Mouse (Mus musculus) stomach, embryonic 15.5 days (tissue): Measurements from ENCODE around the gene Cdr1. TPM values are rescaled to one million over a fixed set of nuclear protein-coding genes. Genes with fewer than 3 reads are reported as not detected.

Source experiments
- ATAC-seq: fragments of 200-750 bp; cut with Nextera tagmentation; 2 replicates; pipeline ENCODE4 v1.8.0; 2017; ENCODE audit warnings: low read depth, moderate number of reproducible peaks, moderate TSS enrichment; ENCODE audit not compliant: insufficient read depth, low FRiP score
- H3K27ac ChIP-seq: fragments of 300-500 bp; sonication (generic); 2 replicates; pipeline ENCODE4 v1.5.1; 2015; ENCODE audit warnings: mild to moderate bottlenecking, inconsistent platforms
- H3K27me3 ChIP-seq: fragments of 300-500 bp; sonication (generic); replicated peaks from 2 replicates; pipeline ENCODE4 v1.6.1; 2015; ENCODE audit warnings: inconsistent platforms
- H3K36me3 ChIP-seq: fragments of 300-500 bp; sonication (generic); 2 replicates; pipeline ENCODE4 v1.6.1; 2015; ENCODE audit warnings: inconsistent platforms
- H3K4me1 ChIP-seq: fragments of 300-500 bp; sonication (generic); 2 replicates; pipeline ENCODE4 v1.6.1; 2015; ENCODE audit warnings: inconsistent platforms
- H3K4me2 ChIP-seq: fragments of 300-500 bp; sonication (generic); 2 replicates; pipeline ENCODE4 v1.6.1; 2015; ENCODE audit warnings: mild to moderate bottlenecking, inconsistent platforms
- H3K4me3 ChIP-seq: fragments of 300-500 bp; sonication (generic); replicated peaks from 2 replicates; pipeline ENCODE4 v1.5.1; 2015; ENCODE audit warnings: inconsistent platforms
- H3K9ac ChIP-seq: fragments of 300-500 bp; sonication (generic); 2 replicates; pipeline ENCODE4 v1.6.1; 2015; ENCODE audit warnings: inconsistent platforms
- H3K9me3 ChIP-seq: fragments of 300-500 bp; sonication (generic); 2 replicates; pipeline ENCODE4 v1.6.1; 2016; ENCODE audit warnings: inconsistent platforms
- WGBS: fragments of 180-500 bp; shearing (Covaris S2); methylation state at CpG from one replicate; pipeline ENCODE4 v1.1.7; 2015; 5-methylcytosine and 5-hydroxymethylcytosine counted together
- microRNA-seq: library from miRNA; unstranded; fragments of <30 nt; microRNA quantifications from one replicate; pipeline ENCODE4, GENCODE M21; 2016
- polyA plus RNA-seq: library from polyadenylated mRNA; unstranded; fragments of >200 nt; fragmentation: Nextera tagmentation; extraction: Ambion mirVana; gene quantifications from 2 replicates; pipeline ENCODE4 v1.2.1, GENCODE M21; 2015

Gene Cdr1
- 0.22 TPM in 1 of 2 replicates, not detected in the other for polyA plus RNA-seq

DNA sequence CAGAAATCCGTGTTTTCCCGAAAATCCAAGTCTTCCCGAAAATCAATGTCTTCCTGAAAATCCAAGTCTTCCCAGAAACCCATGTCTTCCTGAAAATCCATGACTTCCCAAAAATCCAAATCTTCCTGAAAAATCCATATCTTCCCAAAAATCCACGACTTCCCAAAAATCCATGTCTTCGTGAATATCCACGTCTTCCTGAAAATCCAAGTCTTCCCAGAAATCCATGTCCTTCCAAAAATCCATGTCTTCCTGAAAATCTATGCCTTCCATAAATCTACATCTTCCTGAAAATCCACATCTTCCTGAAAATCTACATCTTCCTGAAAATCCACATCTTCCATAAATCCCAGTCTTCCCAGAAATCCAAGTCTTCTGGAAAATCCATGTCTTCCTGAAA, at the start of gene Cdr1:
Gene Cdr1, minus strand, starts transcription at position 101 of the 400 bp plus-strand sequence.
- no peaks in the 10 kb centered on the region for H3K4me1 ChIP-seq
- no peak within 1 kb of the TSS for H3K27ac ChIP-seq
- no peak within 1 kb of the TSS for H3K4me2 ChIP-seq
- H3K36me3 ChIP-seq: no peaks in the 10 kb centered on the region
- no peak within 1 kb of the TSS for H3K4me3 ChIP-seq
- 92% methylated on average over 6 of the region's 6 CpGs for WGBS
- H3K9ac ChIP-seq: no peak within 1 kb of the TSS
- no peaks in the 10 kb centered on the region for H3K9me3 ChIP-seq
- ATAC-seq: no peak
- no peaks in the 10 kb centered on the region for H3K27me3 ChIP-seq

DNA sequence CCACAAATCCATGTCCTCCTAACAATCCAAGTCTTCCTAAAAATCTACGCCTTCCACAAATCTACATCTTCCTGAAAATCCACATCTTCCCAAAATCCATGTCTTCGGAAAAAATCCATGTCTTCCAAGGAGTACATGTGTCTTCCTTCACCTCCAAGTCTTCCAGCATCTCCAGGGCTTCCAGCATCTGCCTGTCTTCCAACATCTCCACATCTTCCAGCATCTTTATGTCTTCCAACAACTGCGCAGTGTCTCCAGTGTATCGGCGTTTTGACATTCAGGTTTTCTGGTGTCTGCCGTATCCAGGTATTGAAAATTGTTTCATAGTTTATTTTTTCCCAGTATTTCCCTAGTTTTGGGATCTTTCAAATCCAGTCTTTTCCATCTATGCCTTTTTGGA, 511 bp upstream of the Cdr1 start:
- WGBS: 94% methylated on average over 6 of the region's 6 CpGs
- H3K9ac ChIP-seq: no peak overlapping the region
- no peaks in the 10 kb centered on the region for H3K36me3 ChIP-seq
- H3K4me3 ChIP-seq: no peak overlapping the region
- no peak overlapping the region for H3K4me2 ChIP-seq
- no peaks in the 10 kb centered on the region for H3K9me3 ChIP-seq
- no peaks in the 10 kb centered on the region for H3K4me1 ChIP-seq
- H3K27ac ChIP-seq: no peak overlapping the region
- ATAC-seq: no peak
- no peaks in the 10 kb centered on the region for H3K27me3 ChIP-seq

DNA sequence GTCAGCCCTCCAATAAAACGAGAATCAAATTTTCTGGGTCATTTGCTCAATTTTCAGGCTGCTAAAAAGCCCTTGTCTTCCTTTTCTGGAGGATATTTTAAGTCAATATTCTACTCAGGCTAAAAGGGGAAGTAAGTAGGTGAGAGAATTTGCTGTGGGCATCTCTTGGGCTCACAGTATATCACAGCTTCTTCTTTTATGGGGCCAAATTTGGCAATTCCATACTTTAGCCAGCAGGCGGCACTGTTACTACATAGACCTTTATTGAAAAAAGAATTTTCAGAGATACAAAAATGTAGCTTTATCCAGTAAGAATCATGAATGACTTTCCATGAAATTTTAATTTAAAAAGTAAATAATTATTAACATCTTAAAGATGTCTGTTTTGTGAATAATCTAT, 18.8 kb downstream of the Cdr1 start:
- Histone ChIP-seq H3K4me1 (no peaks in the 10 kb centered on the region), H3K36me3 (no peaks in the 10 kb centered on the region), H3K4me2 (no peak overlapping the region), H3K9me3 (no peaks in the 10 kb centered on the region), H3K9ac (no peak overlapping the region), H3K4me3 (no peak overlapping the region), H3K27me3 (no peaks in the 10 kb centered on the region), H3K27ac (no peak overlapping the region)
- 37% methylated on average over 2 of the region's 2 CpGs for WGBS
- ATAC-seq: no peak

DNA sequence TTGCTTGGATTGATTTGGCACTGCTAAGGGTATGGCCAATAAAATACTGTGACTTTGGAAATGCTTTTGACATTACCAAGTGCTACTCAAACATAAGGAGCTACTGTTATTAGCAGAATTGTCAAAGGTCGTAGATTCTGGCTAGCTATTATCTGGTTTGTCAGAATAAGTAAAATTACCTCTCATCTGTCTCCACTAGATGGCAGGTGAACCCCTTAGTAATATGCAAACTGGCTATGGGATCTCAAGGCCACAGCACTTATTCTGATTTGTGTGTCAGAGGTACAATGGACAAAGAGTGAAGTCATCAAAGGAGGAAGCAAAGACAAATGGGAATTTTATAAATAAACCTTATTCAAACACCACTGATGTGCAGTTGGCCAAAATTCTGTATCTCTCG, 24.1 kb downstream of the Cdr1 start:
- Histone ChIP-seq H3K27ac (no peak overlapping the region), H3K36me3 (no peaks in the 10 kb centered on the region), H3K4me1 (no peaks in the 10 kb centered on the region), H3K9me3 (no peaks in the 10 kb centered on the region), H3K9ac (no peak overlapping the region), H3K4me2 (no peak overlapping the region), H3K4me3 (no peak overlapping the region), H3K27me3 (no peaks in the 10 kb centered on the region)
- 64% methylated on average over 2 of the region's 2 CpGs for WGBS
- ATAC-seq: no peak

DNA sequence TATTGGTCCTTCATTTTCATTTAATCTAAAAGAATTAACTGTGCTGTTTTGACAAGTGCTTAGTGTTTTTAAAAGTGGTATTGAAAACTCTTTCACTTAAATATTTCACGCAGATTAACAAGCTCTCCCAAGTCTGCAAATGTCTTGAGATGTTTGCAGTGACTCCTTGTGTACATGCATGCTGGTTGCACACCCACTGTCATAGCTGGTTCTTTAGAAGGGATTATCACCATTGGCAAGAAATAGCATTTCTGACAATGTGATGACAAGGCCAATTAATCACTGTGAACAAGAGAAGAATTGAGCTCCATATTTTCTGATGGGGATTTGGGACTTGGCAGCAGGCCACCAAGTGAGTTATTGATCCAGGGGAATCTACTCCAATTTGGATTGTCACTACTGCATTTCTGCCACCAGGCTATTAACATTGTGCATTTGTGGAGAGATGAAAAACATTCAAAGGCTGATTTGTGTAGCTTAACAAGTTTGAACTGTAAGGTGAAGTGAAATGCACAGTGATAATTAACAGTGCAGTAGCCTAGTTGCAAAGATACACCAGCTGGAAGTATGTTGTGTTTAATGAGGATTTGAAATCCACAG, 30.6 kb downstream of the Cdr1 start:
- H3K36me3 ChIP-seq: no peaks in the 10 kb centered on the region
- WGBS: 82% methylated on average over 1 of the region's 1 CpGs

GRCm38 (mm10) chrX:61154246-61154645, 31.1 kb downstream of the Cdr1 start:
- Histone ChIP-seq H3K9me3 (no peaks in the 10 kb centered on the region), H3K4me2 (no peak overlapping the region), H3K4me3 (no peak overlapping the region), H3K27me3 (no peaks in the 10 kb centered on the region), H3K27ac (no peak overlapping the region), H3K4me1 (no peaks in the 10 kb centered on the region), H3K36me3 (no peaks in the 10 kb centered on the region), H3K9ac (no peak overlapping the region)
- ATAC-seq: no peak
- WGBS: 70% methylated on average over 3 of the region's 3 CpGs

More for the DNA sequence above, 30.6 kb downstream of the Cdr1 start:
- H3K27ac ChIP-seq: no peak overlapping the region
- no peak overlapping the region for H3K9ac ChIP-seq
- no peaks in the 10 kb centered on the region for H3K4me1 ChIP-seq
- H3K9me3 ChIP-seq: no peaks in the 10 kb centered on the region
- no peak overlapping the region for H3K4me3 ChIP-seq
- no peak overlapping the region for H3K4me2 ChIP-seq
- no peaks in the 10 kb centered on the region for H3K27me3 ChIP-seq
- ATAC-seq: no peak

GRCm38 (mm10) chrX:61146569-61146968, 38.8 kb downstream of the Cdr1 start:
- Histone ChIP-seq H3K36me3 (no peaks in the 10 kb centered on the region), H3K9ac (no peak overlapping the region), H3K9me3 (no peaks in the 10 kb centered on the region), H3K27ac (no peak overlapping the region), H3K4me3 (no peak overlapping the region), H3K27me3 (no peaks in the 10 kb centered on the region), H3K4me1 (no peaks in the 10 kb centered on the region), H3K4me2 (no peak overlapping the region)
- ATAC-seq: no peak
- WGBS: 25% methylated on average over 2 of the region's 2 CpGs

- WGBS: 73% methylated on average over 2 of the region's 2 CpGs
- ATAC-seq: no peak
- Histone ChIP-seq H3K27ac (no peak overlapping the region), H3K4me3 (no peak overlapping the region), H3K9me3 (no peaks in the 10 kb centered on the region), H3K4me1 (no peaks in the 10 kb centered on the region), H3K9ac (no peak overlapping the region), H3K36me3 (no peaks in the 10 kb centered on the region), H3K4me2 (no peak overlapping the region), H3K27me3 (no peaks in the 10 kb centered on the region)
Observed at GRCm38 (mm10) chrX:61145416-61145815, 39.9 kb downstream of the Cdr1 start.

DNA sequence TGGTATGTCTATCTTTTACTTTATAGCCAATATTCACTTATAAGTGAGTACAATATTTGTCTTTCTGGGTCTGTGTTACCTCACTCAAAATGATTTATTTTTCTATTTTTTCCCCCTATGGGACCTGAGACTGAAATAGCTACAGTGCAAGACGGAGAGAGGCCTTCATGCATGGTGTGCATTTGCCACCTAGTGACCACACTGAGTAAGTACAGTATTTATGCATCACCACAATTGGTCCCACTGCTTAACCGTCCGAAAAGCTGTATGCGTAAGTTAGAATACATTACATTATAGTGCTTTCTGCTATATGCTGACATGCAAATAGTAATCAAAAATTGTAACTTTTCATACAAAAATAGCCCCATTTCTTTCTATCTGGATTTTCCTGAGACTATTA, 50.8 kb downstream of the Cdr1 start:
- no peak overlapping the region for H3K4me3 ChIP-seq
- no peak overlapping the region for H3K27ac ChIP-seq
- H3K9ac ChIP-seq: no peak overlapping the region
- 65% methylated on average over 4 of the region's 4 CpGs for WGBS
- no peak for ATAC-seq
- no peak overlapping the region for H3K4me2 ChIP-seq
- H3K4me1 ChIP-seq: no peaks in the 10 kb centered on the region
- H3K36me3 ChIP-seq: no peaks in the 10 kb centered on the region
- H3K9me3 ChIP-seq: no peaks in the 10 kb centered on the region
- no peaks in the 10 kb centered on the region for H3K27me3 ChIP-seq

Small RNA genes lying within 50 kb of the gene (microRNA-seq; reads per million reads assigned to microRNA genes)
- not detected for gene Gm24396
